Mouse (Mus musculus): ENCODE measurements around the gene Rxrg.

- TF ChIP-seq CTCF (IDR thresholded peaks at IDR 0.05; ENCODE audit: low read depth, low read length) (peak; percentile 74), GATA1 (IDR thresholded peaks at IDR 0.05; ENCODE audit: borderline replicate concordance, low read length) (no peak), POLR2AphosphoS5 (IDR thresholded peaks at IDR 0.05; ENCODE audit: insufficient replicate concordance, low read depth, low read length) (no peak)
Observed at GRCm38 (mm10) chr1:167669796-167670195, 71.6 kb downstream of the Rxrg start.

All from G1E (cell line).